Mouse (Mus musculus) hindbrain, embryonic 16.5 days (tissue): ENCODE results near the gene Hist1h2bh. TPM values are rescaled to one million over a fixed set of nuclear protein-coding genes. Genes with fewer than 3 reads are reported as not detected.
A peak's percentile ranks its signal among the peaks of the same experiment; 100 is the strongest.
"Not testable (repeated sequence)": the region's sequence is repeated elsewhere in the genome, so short reads cannot be mapped to it uniquely, and the experiment has no call there.

Experiments
- ATAC-seq: fragments of 200-750 bp; cut with Nextera tagmentation; 2 replicates; pipeline ENCODE4 v1.8.0; 2017; ENCODE audit warnings: moderate TSS enrichment, moderate library complexity
- H3K27ac ChIP-seq: fragments of 300-500 bp; sonication (generic); 2 replicates; pipeline ENCODE4 v1.5.1; 2014; ENCODE audit warnings: low read depth, mild to moderate bottlenecking, control low read depth, low read length, moderate library complexity
- H3K27me3 ChIP-seq: fragments of 300-500 bp; sonication (generic); replicated peaks from 2 replicates; pipeline ENCODE4 v1.6.1; 2014; ENCODE audit warnings: low read length; ENCODE audit not compliant: control insufficient read depth, insufficient read depth
- H3K36me3 ChIP-seq: fragments of 300-500 bp; sonication (generic); 2 replicates; pipeline ENCODE4 v1.6.1; 2014; ENCODE audit warnings: mild to moderate bottlenecking, low read length, moderate library complexity, mixed read lengths; ENCODE audit not compliant: control insufficient read depth, insufficient read depth
- H3K4me1 ChIP-seq: fragments of 300-500 bp; sonication (generic); 2 replicates; pipeline ENCODE4 v1.6.1; 2014; ENCODE audit warnings: low read depth, low read length; ENCODE audit not compliant: control insufficient read depth, insufficient read depth
- H3K4me2 ChIP-seq: fragments of 300-500 bp; sonication (generic); 2 replicates; pipeline ENCODE4 v1.6.1; 2014; ENCODE audit warnings: mild to moderate bottlenecking, low read length, control low read depth, moderate library complexity
- H3K4me3 ChIP-seq: fragments of 300-500 bp; sonication (generic); 2 replicates; pipeline ENCODE4 v1.5.1; 2014; ENCODE audit warnings: mild to moderate bottlenecking, low read length, control low read depth, moderate library complexity
- H3K9ac ChIP-seq: fragments of 300-500 bp; sonication (generic); 2 replicates; pipeline ENCODE4 v1.6.1; 2014; ENCODE audit warnings: low read depth, mild to moderate bottlenecking, control low read depth, low read length, moderate library complexity
- H3K9me3 ChIP-seq: fragments of 300-500 bp; sonication (generic); 2 replicates; pipeline ENCODE4 v1.6.1; 2014; ENCODE audit warnings: mild to moderate bottlenecking, low read length, moderate library complexity; ENCODE audit not compliant: control insufficient read depth
- WGBS: fragments of 180-500 bp; shearing (Covaris S2); extraction: QIAGEN DNeasy Blood & Tissue Kit; methylation state at CpG from one replicate; pipeline ENCODE4 v1.1.7; 2014; 5-methylcytosine and 5-hydroxymethylcytosine counted together
- polyA plus RNA-seq: library from polyadenylated mRNA; unstranded; fragments of >200 nt; fragmentation: Nextera tagmentation; extraction: Ambion mirVana; gene quantifications from 2 replicates; pipeline ENCODE4 v1.2.1, GENCODE M21; 2015

Hist1h2bh gene
- polyA plus RNA-seq, 1 experiment from 2014 or later = 0.29 TPM

DNA sequence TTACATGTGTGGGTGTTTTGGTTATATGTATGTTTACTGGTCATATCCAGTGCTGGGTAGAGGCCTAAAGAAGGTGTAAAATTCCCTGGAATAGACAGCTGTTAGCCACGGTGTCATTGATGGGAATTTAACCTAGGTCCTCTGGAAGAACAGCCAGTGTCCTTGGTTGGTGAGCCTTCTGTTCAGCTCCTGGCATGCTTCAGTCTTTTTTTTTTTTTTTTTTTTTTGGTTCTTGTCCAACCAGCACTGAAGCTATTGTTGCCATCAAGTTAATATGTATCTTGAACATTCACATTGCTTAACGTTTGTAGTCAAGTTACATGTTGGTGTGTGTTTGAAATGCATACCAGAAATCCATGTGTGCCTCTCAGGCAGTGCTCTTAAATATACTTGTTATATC lies 21.3 kb upstream of the Hist1h2bh start:
- no peak overlapping the region for H3K9ac ChIP-seq
- no peaks in the 10 kb centered on the region for H3K36me3 ChIP-seq
- ATAC-seq = no peak
- no peaks in the 10 kb centered on the region for H3K27me3 ChIP-seq
- 86% methylated on average over 2 of the region's 2 CpGs for WGBS
- H3K4me2 ChIP-seq = no peak overlapping the region
- H3K27ac ChIP-seq = no peak overlapping the region
- H3K9me3 ChIP-seq = no peaks in the 10 kb centered on the region
- H3K4me3 ChIP-seq = no peak overlapping the region
- H3K4me1 ChIP-seq = no peaks in the 10 kb centered on the region; the same call in 1 of the 2 replicates

DNA sequence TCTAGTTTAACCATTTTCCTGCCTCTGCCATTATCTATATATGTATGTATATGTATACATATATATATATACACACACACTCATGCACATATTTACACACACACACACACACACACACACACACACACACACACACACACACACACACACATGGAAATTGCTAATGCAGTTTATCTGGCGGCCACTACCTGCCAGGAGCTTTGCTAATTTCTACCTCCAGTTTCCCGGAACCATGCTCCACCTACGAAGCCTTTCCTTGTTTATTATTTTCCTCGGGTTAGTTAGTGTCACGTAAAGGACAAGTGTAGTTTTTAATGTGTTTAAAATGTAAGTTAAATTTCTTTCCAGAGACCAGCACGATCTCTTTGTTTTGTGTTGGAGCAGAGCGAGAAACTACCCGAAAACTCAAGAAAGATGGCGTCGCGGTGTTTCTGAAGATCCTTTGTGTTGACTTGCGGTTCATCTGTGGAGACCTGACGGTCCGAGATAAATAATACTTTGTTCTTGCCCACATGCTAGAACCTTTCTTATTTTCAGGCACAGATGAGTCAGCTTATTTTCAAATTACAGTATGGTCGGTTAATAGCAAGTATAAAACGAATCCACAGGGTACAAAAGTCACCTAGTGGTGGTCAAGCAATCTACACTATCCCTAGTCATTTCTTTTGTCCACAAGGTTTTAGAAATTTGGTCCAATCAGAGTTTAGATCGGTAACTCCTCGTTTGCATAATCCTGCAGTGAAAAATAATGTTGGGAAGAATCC lies 19.7 kb upstream of the Hist1h2bh start:
- Histone ChIP-seq H3K27ac (peak overlapping the region; percentile 94), H3K9me3 (no peaks in the 10 kb centered on the region), H3K9ac (peak overlapping the region; percentile 60), H3K4me3 (peak overlapping the region; percentile 46), H3K36me3 (no peaks in the 10 kb centered on the region), H3K4me1 (no peaks in the 10 kb centered on the region; the same call in 1 of the 2 replicates), H3K27me3 (no peaks in the 10 kb centered on the region), H3K4me2 (peak overlapping the region; percentile 87)
- peak; percentile 60 for ATAC-seq
- WGBS = 2% methylated on average over 18 of the region's 18 CpGs

DNA sequence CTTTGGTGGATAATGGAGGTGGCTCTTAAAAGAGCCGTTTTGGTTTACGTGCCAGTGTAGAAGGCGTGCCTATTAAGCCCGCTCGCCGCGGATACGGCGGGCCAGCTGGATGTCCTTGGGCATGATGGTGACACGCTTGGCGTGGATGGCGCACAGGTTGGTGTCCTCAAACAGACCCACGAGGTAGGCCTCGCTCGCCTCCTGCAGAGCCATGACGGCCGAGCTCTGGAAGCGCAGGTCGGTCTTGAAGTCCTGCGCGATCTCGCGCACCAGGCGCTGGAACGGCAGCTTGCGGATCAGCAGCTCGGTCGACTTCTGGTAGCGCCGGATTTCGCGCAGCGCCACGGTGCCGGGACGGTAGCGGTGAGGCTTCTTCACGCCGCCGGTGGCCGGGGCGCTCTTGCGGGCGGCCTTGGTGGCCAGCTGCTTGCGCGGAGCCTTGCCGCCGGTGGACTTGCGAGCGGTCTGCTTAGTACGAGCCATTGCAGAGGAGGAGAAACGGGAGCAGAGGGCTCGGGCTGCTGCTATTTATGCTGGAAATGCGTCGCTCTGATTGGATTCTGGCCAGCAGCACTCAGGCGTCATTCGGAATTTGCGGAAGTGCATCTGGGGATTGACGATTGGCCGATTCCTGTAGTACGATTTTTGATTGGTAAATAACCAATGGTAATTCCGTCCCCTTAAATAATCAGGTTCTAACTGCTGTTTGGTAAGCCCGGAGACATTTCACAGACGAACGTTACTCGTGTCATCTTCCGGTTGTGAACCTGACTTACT lies 18.9 kb upstream of the Hist1h2bh start, which contains the start of gene Hist1h3e:
Gene Hist1h3e (minus strand): TSS at position 487 of the 777 bp plus-strand sequence.
- H3K9me3 ChIP-seq, H3K27me3 ChIP-seq, H3K4me1 ChIP-seq, H3K36me3 ChIP-seq: not testable (repeated sequence)
- WGBS = under 1% methylated on average over 39 of the region's 67 CpGs
- Histone ChIP-seq H3K4me2 (peak within 1 kb of the TSS; percentile 87), H3K9ac (peak within 1 kb of the TSS; percentile 60), H3K27ac (peak within 1 kb of the TSS; percentile 94), H3K4me3 (peak within 1 kb of the TSS; percentile 46)
- ATAC-seq = peak; percentile 97

DNA sequence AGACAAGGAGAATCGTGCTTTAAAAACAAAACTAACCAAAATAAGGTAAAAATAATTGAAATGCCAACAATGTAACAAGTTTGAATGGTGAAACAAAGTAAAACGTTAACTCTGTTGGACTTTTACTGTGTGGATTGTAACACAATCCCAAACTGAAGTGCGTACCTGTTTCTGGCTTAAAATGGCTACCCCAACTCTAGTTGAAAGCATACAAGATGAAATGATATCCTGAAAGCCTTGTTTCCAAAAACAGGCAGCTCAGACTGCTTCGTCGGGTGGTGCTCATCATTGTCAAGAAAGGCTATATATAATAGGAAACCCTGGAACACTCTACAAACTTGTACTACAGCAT lies 18.3 kb upstream of the Hist1h2bh start:
- not testable (repeated sequence) for H3K36me3 ChIP-seq

DNA sequence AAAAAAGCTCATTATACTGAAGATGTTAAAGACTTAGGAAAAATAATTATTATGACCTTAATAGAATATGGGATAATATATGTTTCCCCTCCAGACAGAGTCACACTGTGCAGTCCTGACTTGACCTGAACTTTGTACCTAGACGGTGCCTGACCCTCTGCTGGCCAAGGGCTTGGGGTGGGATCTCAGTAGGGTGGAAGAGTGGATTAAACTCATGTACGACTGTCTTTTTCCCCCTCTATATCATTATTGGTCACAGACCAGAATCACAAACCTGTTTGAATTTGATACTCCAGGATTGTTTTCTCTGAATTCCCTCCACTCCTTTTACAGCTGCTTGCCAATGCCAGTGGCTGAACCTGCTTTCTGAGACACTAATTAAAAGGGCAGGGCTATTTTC lies 17.5 kb upstream of the Hist1h2bh start:
- not testable (repeated sequence) for H3K4me2 ChIP-seq, H3K27me3 ChIP-seq, H3K4me3 ChIP-seq, H3K27ac ChIP-seq, H3K9me3 ChIP-seq, ATAC-seq, H3K9ac ChIP-seq, H3K4me1 ChIP-seq, H3K36me3 ChIP-seq
- 17% methylated on average over 2 of the region's 2 CpGs for WGBS

More for the DNA sequence above, 18.3 kb upstream of the Hist1h2bh start:
- H3K4me1 ChIP-seq, ATAC-seq, H3K27ac ChIP-seq, H3K27me3 ChIP-seq, H3K9me3 ChIP-seq, H3K9ac ChIP-seq: not testable (repeated sequence)
- H3K4me3 ChIP-seq = peak overlapping the region; percentile 46
- WGBS = 0% methylated on average over 2 of the region's 5 CpGs
- peak overlapping the region; percentile 87 for H3K4me2 ChIP-seq

DNA sequence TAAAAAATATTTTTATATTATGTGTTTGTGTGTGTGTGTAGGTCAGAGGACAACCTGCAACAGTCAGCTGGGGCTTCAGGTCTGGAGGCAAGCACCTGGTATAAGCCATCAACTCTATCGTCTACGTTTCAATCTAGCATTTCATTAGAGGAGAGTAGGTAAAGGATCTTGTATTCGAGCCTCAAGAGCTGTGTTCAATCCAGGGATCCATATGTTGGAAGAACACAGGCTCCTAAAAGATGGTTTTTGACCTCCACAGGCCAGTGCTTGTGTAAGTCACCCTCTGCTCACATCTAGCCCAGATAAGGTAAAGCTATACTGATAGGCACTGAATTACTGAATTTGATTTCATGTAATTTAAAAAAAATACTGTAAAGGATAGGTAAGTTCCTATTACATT lies 13.7 kb upstream of the Hist1h2bh start:
- Histone ChIP-seq H3K4me3 (no peak overlapping the region), H3K36me3 (no peaks in the 10 kb centered on the region), H3K27ac (no peak overlapping the region), H3K4me1 (peaks cover 9% of the 10 kb centered on the region), H3K27me3 (no peaks in the 10 kb centered on the region), H3K4me2 (no peak overlapping the region), H3K9me3 (no peaks in the 10 kb centered on the region), H3K9ac (no peak overlapping the region)
- ATAC-seq = no peak
- 67% methylated on average over 3 of the region's 3 CpGs for WGBS

DNA sequence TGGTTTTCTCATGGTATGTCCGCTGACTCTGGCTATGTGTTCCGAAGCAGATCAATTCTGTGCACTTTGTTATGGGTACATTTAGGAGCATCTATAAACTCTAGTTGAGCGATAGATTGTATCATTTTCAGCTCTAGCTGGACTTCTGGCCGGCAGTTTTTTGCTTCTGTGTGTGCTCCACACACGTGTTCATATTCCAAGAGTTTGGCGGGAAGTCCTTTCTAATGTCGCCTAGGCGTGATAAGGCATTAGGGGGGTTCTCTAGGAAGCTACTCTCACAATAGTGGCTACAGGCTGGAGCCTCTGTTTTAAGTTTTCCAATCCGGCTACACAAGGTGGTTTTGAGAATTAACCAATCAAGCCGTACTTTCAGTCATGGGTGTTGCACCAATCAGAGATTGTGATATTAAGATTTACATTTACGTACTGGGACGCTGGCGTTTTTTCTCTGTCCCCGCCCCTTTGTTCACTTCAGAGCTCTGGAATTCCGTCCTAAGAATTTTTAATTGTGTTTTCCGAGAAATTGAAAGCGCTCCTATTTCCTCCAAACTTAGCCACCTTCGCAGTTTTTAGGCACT lies 12.7 kb upstream of the Hist1h2bh start:
- peak overlapping the region; percentile 100 for H3K4me2 ChIP-seq
- H3K9me3 ChIP-seq = no peaks in the 10 kb centered on the region
- peak overlapping the region; percentile 82 for H3K27ac ChIP-seq
- H3K4me1 ChIP-seq = peaks cover 9% of the 10 kb centered on the region
- H3K36me3 ChIP-seq = no peaks in the 10 kb centered on the region
- ATAC-seq = peak; percentile 86
- peak overlapping the region; percentile 54 for H3K4me3 ChIP-seq
- H3K27me3 ChIP-seq = no peaks in the 10 kb centered on the region
- H3K9ac ChIP-seq = peak overlapping the region; percentile 70
- 0% methylated on average over 18 of the region's 18 CpGs for WGBS

DNA sequence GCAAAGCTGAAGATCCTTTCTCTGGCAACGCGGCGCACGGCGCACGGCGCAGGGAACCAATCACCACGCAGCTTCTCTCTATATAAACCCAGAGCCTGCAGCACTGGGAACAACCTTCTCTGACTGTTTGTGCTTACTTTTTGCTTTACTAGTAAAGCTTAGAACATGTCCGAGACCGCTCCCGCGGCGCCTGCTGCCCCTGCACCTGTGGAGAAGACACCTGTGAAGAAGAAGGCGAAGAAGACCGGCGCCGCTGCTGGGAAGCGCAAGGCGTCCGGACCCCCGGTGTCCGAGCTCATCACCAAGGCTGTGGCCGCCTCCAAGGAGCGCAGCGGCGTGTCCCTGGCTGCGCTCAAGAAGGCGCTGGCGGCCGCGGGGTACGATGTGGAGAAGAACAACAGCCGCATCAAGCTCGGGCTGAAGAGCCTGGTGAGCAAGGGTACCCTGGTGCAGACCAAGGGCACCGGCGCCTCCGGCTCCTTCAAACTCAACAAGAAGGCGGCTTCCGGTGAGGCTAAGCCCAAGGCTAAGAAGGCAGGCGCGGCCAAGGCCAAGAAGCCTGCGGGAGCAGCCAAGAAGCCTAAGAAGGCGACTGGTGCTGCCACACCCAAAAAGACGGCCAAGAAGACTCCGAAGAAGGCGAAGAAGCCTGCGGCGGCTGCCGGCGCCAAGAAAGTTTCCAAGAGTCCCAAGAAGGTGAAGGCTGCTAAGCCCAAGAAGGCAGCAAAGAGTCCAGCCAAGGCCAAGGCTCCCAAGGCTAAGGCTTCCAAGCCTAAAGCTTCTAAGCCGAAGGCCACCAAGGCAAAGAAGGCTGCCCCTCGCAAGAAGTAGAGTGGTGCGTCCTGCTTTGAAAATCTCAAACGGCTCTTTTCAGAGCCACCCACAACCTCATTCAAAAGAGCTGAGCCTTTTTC lies 12.0 kb upstream of the Hist1h2bh start:
- Histone ChIP-seq H3K4me1 (peaks cover 13% of the 10 kb centered on the region), H3K9ac (peak overlapping the region; percentile 70), H3K27ac (peak overlapping the region; percentile 82), H3K9me3 (no peaks in the 10 kb centered on the region), H3K4me3 (peak overlapping the region; percentile 54), H3K27me3 (no peaks in the 10 kb centered on the region), H3K4me2 (peak overlapping the region; percentile 100), H3K36me3 (no peaks in the 10 kb centered on the region)
- WGBS = under 1% methylated on average over 48 of the region's 54 CpGs
- ATAC-seq = peak; percentile 72
